Mouse (Mus musculus) small intestine, adult 2 months (tissue): ENCODE data around the gene Tas2r125.

Experiments used
- CTCF ChIP-seq: fragments of 200-500 bp; IDR thresholded peaks from 2 replicates; pipeline ENCODE4 v1.5.1; 2012; ENCODE audit warnings: low read depth, mild to moderate bottlenecking, control low read depth, inconsistent platforms, low read length, moderate library complexity, mixed read lengths; ENCODE audit not compliant: insufficient replicate concordance, insufficient read length; ENCODE audit errors: extremely low read depth
- POLR2A ChIP-seq: fragments of 200-500 bp; IDR thresholded peaks from 2 replicates; pipeline ENCODE4 v1.6.1; 2012; ENCODE audit warnings: low read depth, mild to moderate bottlenecking, control low read depth, inconsistent platforms, low read length, moderate library complexity

DNA sequence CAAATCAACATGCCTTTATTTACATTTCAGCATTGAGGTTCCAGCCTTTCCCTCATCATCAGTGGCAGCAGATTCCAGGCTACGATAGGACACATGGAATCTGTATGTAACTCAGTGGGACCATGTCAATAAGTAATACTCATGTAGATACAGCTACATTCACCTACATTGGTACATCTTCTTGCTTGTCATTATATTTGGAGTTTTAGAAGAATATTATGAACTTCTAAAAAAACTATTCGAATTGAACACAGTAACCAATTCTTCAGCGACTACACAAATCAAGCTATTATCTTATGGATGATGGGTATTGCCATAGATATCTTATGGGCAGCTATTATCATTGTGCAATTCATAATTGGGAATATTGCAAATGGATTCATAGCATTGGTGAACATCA is at the start of gene Tas2r125:
- TF ChIP-seq POLR2A (no peak), CTCF (no peak)
